Mouse (Mus musculus) heart, adult 18-20 months (tissue): ENCODE data around the gene Prelp. TPM values are rescaled to one million over a fixed set of nuclear protein-coding genes. Genes with fewer than 3 reads are reported as not detected.

Experiments
- DNase-seq, 2 experiments: peaks; one replicate each; pipeline ENCODE4 v3.0.0; 2021 to 2022; ENCODE audit warnings: mixed read lengths in 1 of 2
- total RNA-seq, 2 experiments: library from RNA; stranded (reverse); gene quantifications; 2 replicates each; pipeline ENCODE4 v1.2.3; 2021

Gene Prelp
- total RNA-seq, 2 experiments from 2014 or later: 23.4 to 28.7 TPM

- peak; percentile 51 to 82 for DNase-seq
These were observed 13.2 kb upstream of the Prelp start for GRCm38 (mm10) chr1:133934354-133934963.

GRCm38 (mm10) chr1:133933301-133934195 lies 12.3 kb upstream of the Prelp start:
- no peak for DNase-seq

GRCm38 (mm10) chr1:133929980-133930379 lies 8.8 kb upstream of the Prelp start:
- no peak for DNase-seq

GRCm38 (mm10) chr1:133925223-133925622 lies 4.0 kb upstream of the Prelp start:
- DNase-seq: no peak

GRCm38 (mm10) chr1:133924141-133924875 lies 3.1 kb upstream of the Prelp start:
- no peak for DNase-seq

GRCm38 (mm10) chr1:133923071-133923470 lies 1.9 kb upstream of the Prelp start:
- DNase-seq: no peak

- DNase-seq: no peak
These were observed 338 bp downstream of the Prelp start for GRCm38 (mm10) chr1:133920876-133921275.

GRCm38 (mm10) chr1:133920401-133920800 lies 813 bp downstream of the Prelp start:
- peak in 1 of 2 experiments; percentile 49 for DNase-seq

GRCm38 (mm10) chr1:133918088-133918470 lies 3.1 kb downstream of the Prelp start:
- DNase-seq: peak; percentile 75 to 80

- DNase-seq: peak; percentile 82 to 86
These were observed 3.6 kb downstream of the Prelp start for GRCm38 (mm10) chr1:133917456-133918087.

GRCm38 (mm10) chr1:133915723-133916355 lies 5.4 kb downstream of the Prelp start:
- peak; percentile 93 for DNase-seq

- DNase-seq: no peak
These were observed 6.1 kb downstream of the Prelp start for GRCm38 (mm10) chr1:133915115-133915514.

GRCm38 (mm10) chr1:133913018-133913417 lies 8.2 kb downstream of the Prelp start:
- no peak for DNase-seq

- peak; percentile 77 to 91 for DNase-seq
These were observed 9.8 kb downstream of the Prelp start for GRCm38 (mm10) chr1:133911456-133911855.

- no peak for DNase-seq
These were observed 10.2 kb downstream of the Prelp start for GRCm38 (mm10) chr1:133911008-133911407.

- no peak for DNase-seq
These were observed 11.1 kb downstream of the Prelp start for GRCm38 (mm10) chr1:133910108-133910507.

GRCm38 (mm10) chr1:133908659-133909575 lies 12.3 kb downstream of the Prelp start:
- DNase-seq: peak; percentile 51 to 68

GRCm38 (mm10) chr1:133907949-133908658 lies 13.1 kb downstream of the Prelp start, which contains the start of gene Optc:
Gene Optc (minus strand): TSS chr1:133907999.
- no peak for DNase-seq

GRCm38 (mm10) chr1:133906420-133906819 lies 14.8 kb downstream of the Prelp start:
- no peak for DNase-seq

- DNase-seq: no peak
These were observed 20.4 kb downstream of the Prelp start for GRCm38 (mm10) chr1:133900825-133901224.
